Mouse (Mus musculus) embryo, embryonic 10.5 days (tissue): ENCODE measurements around the gene Asap3.
A peak's percentile ranks its signal among the peaks of the same experiment; 100 is the strongest.

ENCODE experiments used
- DNase-seq: peaks from one replicate; pipeline ENCODE4 v3.0.0-alpha.2; 2015; ENCODE audit warnings: low spot score

Asap3 gene

GRCm38 (mm10) chr4:136206033-136206893 lies at the start of gene Asap3:
Asap3 (plus strand) TSS chr4:136206365.
- peak; percentile 100 for DNase-seq

DNA sequence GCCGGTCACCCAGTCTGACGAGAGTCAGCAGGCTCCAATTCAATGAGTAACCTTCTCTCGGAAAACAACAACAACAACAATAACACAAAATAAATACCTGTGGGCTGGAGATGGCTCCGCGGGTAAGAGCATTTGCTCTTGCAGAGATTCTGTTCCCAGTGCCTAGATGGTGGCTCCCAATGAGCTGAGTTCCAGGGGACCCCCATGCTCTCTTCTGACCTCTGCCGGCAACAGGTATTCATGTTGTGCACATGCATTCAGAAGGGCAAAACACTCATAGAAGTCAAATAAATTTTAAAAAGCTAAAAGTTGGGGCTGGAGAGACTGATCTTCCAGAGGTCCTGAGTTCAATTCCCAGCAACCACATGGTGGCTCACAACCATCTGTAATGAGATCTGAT lies 47.7 kb upstream of the Asap3 start:
- no peak for DNase-seq

- peak; percentile 96 for DNase-seq
These were observed 46.3 kb upstream of the Asap3 start for GRCm38 (mm10) chr4:136159802-136160397.

- DNase-seq = peak; percentile 97
These were observed 42.7 kb upstream of the Asap3 start for GRCm38 (mm10) chr4:136163448-136163847.

DNA sequence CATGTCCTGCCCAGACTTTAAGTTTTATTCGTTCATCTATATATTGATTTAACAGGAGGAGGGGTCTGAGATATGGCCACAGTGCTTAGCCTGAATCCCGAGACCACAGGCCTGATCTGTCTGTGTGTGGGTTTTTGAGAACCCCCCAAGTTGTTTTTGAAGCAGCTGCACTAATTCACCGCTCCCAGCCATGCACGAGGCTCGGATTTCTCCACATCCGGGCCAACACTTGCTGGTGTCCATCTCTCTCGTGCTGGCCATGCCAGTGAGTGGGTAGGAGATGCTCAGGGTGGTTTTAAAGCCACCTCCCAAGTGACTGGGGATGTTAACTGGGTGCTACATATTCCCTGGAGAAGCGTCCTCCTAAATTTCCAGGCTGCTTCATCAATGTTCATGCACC lies 41.2 kb upstream of the Asap3 start:
- DNase-seq = no peak

DNA sequence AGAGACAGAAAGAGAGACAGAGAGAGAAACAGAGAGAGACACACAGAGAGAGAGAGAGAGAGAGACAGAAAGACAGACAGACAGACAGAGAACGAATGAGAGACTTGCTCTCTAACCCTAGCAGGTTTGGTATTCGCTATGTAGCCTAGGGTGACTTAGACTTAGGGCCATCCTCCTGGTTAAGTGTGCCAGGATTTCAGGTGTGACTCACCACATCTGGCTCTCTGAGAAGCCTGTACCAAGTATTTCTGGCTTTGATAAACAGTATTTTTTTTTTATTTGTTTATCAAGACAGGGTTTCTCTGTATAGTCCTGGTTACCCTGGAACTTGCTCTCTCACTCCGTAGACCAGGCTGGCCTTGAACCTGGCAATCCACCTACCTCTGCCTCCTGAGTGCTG lies 38.5 kb upstream of the Asap3 start:
- no peak for DNase-seq

- no peak for DNase-seq
These were observed 35.8 kb upstream of the Asap3 start for GRCm38 (mm10) chr4:136170401-136170800.

DNA sequence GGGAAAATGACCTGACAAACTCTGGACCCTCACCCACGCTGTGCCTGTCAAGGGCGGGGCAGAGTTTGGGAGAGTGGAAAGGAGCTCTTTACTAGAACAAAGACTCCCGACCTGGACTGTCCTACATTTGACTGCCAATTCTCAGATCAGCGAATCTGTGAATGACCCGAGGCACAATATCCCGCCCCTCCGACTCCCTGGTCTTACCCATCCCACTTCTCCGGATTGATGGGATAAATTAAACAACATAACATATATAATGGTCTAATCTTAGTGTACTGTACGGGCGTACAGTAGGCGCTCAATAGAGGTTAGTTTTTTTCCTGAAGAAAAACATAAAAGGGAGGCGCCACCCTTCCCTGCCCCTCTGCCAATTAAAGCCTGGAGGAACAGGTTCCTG lies 34.7 kb upstream of the Asap3 start:
- no peak for DNase-seq

DNA sequence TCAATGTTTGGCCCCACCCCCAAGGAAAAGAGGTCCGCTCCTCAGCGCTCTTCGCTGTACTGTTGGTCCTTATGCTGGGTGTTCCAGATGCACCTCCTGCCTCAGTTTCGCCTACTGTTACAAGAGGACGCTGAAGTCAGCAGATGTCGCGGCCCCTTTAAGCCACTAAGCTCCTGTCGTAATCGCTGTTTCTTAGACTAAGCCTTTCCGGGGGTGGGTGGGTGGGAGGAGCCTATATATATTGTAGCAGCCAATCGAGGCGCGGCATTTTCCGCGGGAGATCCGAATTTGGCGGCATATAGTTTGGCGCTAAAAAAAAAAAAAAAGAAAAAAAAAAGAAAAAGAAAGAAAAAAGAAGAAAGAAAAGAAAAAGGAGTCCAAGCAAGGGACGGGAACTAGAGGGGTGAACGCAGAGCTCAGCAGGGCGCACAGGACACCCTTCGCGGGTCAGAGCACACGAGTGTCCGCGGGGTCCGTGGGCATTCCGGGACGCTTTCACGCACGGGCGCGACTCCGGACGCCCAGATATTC lies 34.1 kb upstream of the Asap3 start, which contains the start of gene E2f2:
E2f2 (plus strand) TSS at position 384 of the 531 bp plus-strand sequence.
- DNase-seq = peak; percentile 88

DNA sequence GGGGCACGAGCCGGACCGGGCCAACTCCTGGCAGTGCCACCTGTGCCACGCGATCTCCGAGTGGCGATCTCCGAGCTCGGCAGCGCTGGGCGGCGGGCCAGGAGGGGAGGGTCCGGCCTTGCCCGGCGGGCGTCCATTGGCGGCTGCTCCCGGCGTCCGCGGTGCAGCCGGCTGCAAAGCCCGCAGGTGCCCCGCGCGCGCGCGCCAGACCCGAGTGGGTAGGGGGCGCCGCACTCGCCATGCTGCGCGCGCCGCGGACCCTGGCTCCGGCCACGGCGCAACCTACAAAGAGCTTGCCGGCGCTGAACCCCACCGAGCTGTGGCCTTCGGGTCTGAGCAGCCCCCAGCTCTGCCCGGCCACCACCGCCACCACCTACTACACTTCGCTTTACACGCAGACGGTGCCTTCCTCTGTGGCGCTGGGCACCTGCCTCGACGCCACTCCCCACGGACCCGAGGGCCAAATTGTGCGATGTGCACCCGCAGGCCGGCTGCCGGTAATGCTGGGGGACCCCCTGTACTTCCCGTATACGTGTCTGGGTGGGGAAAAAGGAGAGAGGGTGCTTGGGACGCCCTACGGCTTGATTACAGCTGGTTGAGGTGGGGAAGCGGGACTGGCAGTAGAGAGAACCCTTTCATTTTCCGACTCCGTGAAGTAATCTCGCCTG lies 33.5 kb upstream of the Asap3 start:
- DNase-seq = peak; percentile 54

DNA sequence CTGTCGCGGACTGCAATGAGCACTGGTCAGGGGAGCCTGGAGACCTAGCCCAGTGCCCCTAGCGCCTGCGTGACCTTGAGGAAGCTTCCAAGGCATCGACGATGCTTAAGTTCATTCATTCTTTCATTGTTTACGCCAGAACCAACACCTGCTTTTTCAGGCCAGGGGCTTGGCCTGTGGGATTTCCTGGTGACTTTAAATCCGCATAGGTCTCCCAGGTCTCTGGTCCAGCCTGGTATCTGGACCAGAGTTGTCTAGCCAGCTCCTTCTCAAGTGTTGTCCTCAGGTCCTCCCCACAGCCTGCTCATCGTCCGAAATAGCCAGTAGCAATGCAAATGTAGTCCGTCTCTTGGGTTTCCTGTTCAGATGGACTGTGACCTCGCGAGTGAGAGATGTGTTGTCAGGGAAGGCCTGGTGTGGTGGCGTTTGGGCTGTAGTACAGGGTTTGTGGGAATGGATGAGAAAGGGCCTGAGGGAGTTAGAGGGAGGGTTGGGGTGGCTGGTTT lies 32.9 kb upstream of the Asap3 start:
- peak; percentile 57 for DNase-seq

- DNase-seq = no peak
These were observed 31.7 kb upstream of the Asap3 start for GRCm38 (mm10) chr4:136174216-136175193.

- no peak for DNase-seq
These were observed 30.1 kb upstream of the Asap3 start for GRCm38 (mm10) chr4:136176022-136176552.

DNA sequence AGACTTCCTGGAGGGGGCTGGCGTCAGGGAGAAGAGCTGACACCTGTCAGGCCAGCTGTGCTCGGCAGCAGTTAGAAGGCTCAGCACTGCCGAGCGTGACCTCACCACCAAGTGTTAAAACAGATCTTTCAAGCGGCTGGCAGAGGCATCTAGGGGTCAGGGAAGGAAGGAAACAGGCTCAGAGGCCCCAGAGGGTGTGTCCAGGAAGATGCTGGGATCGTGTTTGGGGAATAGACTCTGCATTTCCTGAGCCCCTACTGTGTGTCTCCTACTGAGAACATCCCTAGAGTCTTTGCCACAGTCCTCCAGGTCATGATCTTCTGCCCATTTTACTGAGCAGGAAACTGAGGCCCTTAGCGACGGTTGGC lies 28.9 kb upstream of the Asap3 start:
- no peak for DNase-seq

- no peak for DNase-seq
These were observed 28.3 kb upstream of the Asap3 start for GRCm38 (mm10) chr4:136177612-136178474.

GRCm38 (mm10) chr4:136178475-136178921 lies 27.7 kb upstream of the Asap3 start:
- DNase-seq = no peak

DNA sequence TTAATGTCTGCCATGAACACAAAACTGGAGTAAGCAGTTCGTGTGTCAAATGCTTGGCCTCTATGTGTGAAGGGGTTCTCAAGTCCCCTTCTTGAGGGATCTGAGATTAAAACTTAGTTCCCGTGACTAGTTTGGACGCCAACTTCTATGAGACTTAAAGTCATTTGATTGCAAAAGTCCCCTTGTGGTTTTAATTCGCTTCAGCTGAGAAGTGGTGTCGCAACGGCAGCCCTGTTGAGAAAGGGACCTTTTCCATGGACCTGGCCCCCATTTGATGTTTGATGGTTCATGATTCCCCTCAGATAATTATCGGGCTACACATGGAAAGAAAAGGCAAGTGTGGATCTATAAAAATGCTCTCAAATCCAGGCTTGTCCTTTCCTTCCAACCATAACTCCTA lies 26.7 kb upstream of the Asap3 start:
- DNase-seq = no peak

GRCm38 (mm10) chr4:136179998-136180397 lies 26.2 kb upstream of the Asap3 start:
- DNase-seq = peak; percentile 92

DNA sequence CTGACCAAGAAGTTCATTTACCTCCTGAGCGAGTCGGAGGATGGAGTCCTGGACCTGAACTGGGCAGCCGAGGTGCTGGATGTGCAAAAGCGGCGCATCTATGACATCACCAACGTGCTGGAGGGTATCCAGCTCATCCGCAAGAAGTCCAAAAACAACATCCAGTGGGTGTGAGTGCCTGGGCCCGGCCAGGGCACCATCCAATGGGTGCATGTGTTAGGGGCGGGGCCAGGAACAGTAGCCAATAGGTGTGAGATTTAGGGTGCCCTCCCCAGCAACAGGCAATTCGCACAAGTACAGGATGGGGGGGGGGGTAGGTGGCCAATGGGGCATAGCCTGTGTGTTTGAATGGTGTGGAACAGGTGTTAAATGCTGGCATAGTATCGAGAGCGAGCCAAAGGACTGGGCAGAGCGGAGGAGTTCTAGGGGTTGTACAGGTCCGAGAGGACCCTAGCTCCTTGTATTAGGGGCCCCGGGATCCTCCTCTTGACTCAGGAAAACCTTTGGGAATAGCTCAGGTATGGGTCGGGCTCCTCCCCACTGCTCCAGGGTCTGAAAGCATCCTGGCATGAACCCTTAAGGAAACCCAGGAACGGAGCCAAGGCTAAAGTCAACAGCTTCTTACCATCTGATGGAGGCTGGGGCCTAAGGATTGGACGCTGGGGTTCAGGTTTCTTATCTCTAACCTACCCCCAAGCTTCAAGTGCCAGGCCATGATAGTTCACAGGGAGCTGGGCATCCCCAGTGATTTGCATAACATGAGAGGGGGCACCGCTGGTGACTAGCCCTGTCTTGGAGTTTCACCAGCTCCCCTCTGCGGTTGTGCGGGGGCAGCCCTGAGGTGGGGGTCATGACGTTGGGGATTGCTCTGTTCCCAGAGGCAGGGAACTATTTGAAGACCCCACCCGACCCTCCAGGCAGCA lies 25.5 kb upstream of the Asap3 start:
- DNase-seq = peak; percentile 72
